Mouse (Mus musculus): ENCODE measurements around the gene Lrrc61. TPM values are rescaled to one million over a fixed set of nuclear protein-coding genes. Genes with fewer than 3 reads are reported as not detected.

The Lrrc61 gene
- polyA plus RNA-seq, 1 experiment from 2014 or later: 11.9 TPM

GRCm38 (mm10) chr6:48613464-48613863 lies 58.9 kb downstream of the Lrrc61 start:
- ATAC-seq (replicated peaks; ENCODE audit: low FRiP score, low read depth) (no peak), DNase-seq (ENCODE audit: low spot score) (no peak)
- H3K4me1 ChIP-seq (replicated peaks; ENCODE audit: insufficient read depth, low read length): no peaks in the 10 kb centered on the region
- H3K27me3 ChIP-seq (ENCODE audit: insufficient read depth, low read length): no peaks in the 10 kb centered on the region
- no peak overlapping the region for H3K27ac ChIP-seq
- H3K4me2 ChIP-seq (ENCODE audit: low read length): no peak overlapping the region
- peaks cover 15% of the 10 kb centered on the region; the same call in 1 of the 2 replicates for H3K36me3 ChIP-seq (ENCODE audit: insufficient read depth, low read length)
- 89% methylated on average over 4 of the region's 4 CpGs for WGBS
- H3K4me3 ChIP-seq (replicated peaks; ENCODE audit: low read depth, low read length): no peak overlapping the region
- H3K9ac ChIP-seq (ENCODE audit: low read depth, low read length): no peak overlapping the region
- TF ChIP-seq CTCF (IDR thresholded peaks at IDR 0.05; ENCODE audit: low read depth): no peak
- no peaks in the 10 kb centered on the region for H3K9me3 ChIP-seq (replicated peaks; ENCODE audit: low read length)

GRCm38 (mm10) chr6:48614756-48615155 lies 60.2 kb downstream of the Lrrc61 start:
- H3K9ac ChIP-seq (ENCODE audit: low read depth, low read length): no peak overlapping the region
- H3K4me2 ChIP-seq (ENCODE audit: low read length): no peak overlapping the region
- H3K4me1 ChIP-seq (replicated peaks; ENCODE audit: insufficient read depth, low read length): no peaks in the 10 kb centered on the region
- peaks cover 22% of the 10 kb centered on the region for H3K36me3 ChIP-seq (ENCODE audit: insufficient read depth, low read length)
- no peaks in the 10 kb centered on the region for H3K27me3 ChIP-seq (ENCODE audit: insufficient read depth, low read length)
- no peak overlapping the region for H3K4me3 ChIP-seq (replicated peaks; ENCODE audit: low read depth, low read length)
- H3K27ac ChIP-seq: no peak overlapping the region
- WGBS: 93% methylated on average over 5 of the region's 5 CpGs
- ATAC-seq (replicated peaks; ENCODE audit: low FRiP score, low read depth): no peak
- no peak for DNase-seq (ENCODE audit: low spot score)
- no peaks in the 10 kb centered on the region for H3K9me3 ChIP-seq (replicated peaks; ENCODE audit: low read length)
- TF ChIP-seq CTCF (IDR thresholded peaks at IDR 0.05; ENCODE audit: low read depth): no peak

DNA sequence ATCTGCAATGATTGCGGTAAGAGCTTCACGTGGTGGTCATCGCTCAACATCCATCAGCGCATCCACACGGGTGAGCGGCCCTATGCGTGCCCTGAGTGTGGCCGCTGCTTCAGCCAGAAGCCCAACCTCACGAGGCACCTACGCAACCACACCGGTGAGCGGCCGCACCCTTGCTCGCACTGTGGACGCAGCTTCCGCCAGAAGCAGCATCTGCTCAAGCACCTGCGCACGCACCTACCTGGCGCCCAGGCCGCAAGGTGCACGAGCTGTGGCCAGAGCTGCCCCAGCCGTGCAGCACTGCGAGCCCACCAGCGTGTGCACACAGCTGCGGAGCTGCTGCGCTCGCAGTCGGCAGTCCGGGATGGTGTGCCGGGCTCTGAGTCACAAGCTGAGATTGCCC lies 65.4 kb downstream of the Lrrc61 start:
- no peak overlapping the region for H3K27ac ChIP-seq
- WGBS: 97% methylated on average over 30 of the region's 30 CpGs
- H3K27me3 ChIP-seq (ENCODE audit: insufficient read depth, low read length): no peaks in the 10 kb centered on the region
- H3K36me3 ChIP-seq (ENCODE audit: insufficient read depth, low read length): peaks cover 16% of the 10 kb centered on the region
- ATAC-seq (replicated peaks; ENCODE audit: low FRiP score, low read depth) (no peak), DNase-seq (ENCODE audit: low spot score) (no peak)
- H3K4me3 ChIP-seq (replicated peaks; ENCODE audit: low read depth, low read length): no peak overlapping the region
- TF ChIP-seq CTCF (IDR thresholded peaks at IDR 0.05; ENCODE audit: low read depth): no peak
- no peaks in the 10 kb centered on the region for H3K9me3 ChIP-seq (replicated peaks; ENCODE audit: low read length)
- no peaks in the 10 kb centered on the region for H3K4me1 ChIP-seq (replicated peaks; ENCODE audit: insufficient read depth, low read length)
- H3K9ac ChIP-seq (ENCODE audit: low read depth, low read length): no peak overlapping the region
- H3K4me2 ChIP-seq (ENCODE audit: low read length): no peak overlapping the region

Other genes with a start within 250 kb of the Lrrc61 start
- 15.7 and 16.0 TPM in 2 replicates for gene Krba1, start 159.2 kb upstream of the Lrrc61 start, polyA plus RNA-seq (2015; fragmentation: Nextera tagmentation; extraction: Ambion mirVana)
- 27.9 and 33.4 TPM in 2 replicates for gene Zfp467, start 109.0 kb upstream of the Lrrc61 start, polyA plus RNA-seq (2015; fragmentation: Nextera tagmentation; extraction: Ambion mirVana)
- gene Sspo, start 106.6 kb upstream of the Lrrc61 start, polyA plus RNA-seq (2015; fragmentation: Nextera tagmentation; extraction: Ambion mirVana): 0.46 and 0.64 TPM in 2 replicates
- 31.1 and 34.6 TPM in 2 replicates for gene Atp6v0e2, start 17.2 kb upstream of the Lrrc61 start, polyA plus RNA-seq (2015; fragmentation: Nextera tagmentation; extraction: Ambion mirVana)
- 66.8 and 80.3 TPM in 2 replicates for gene Rarres2, start 18.0 kb downstream of the Lrrc61 start, polyA plus RNA-seq (2015; fragmentation: Nextera tagmentation; extraction: Ambion mirVana)
- 0.38 TPM in 1 of 2 replicates, not detected in the other for gene Gm45021, start 34.8 kb downstream of the Lrrc61 start, polyA plus RNA-seq (2015; fragmentation: Nextera tagmentation; extraction: Ambion mirVana)
- gene Repin1, start 39.1 kb downstream of the Lrrc61 start, polyA plus RNA-seq (2015; fragmentation: Nextera tagmentation; extraction: Ambion mirVana): 37.4 and 43.5 TPM in 2 replicates
- gene Gm44965, start 39.1 kb downstream of the Lrrc61 start, polyA plus RNA-seq (2015; fragmentation: Nextera tagmentation; extraction: Ambion mirVana): not detected in 2 replicates
- gene Zfp775, start 47.3 kb downstream of the Lrrc61 start, polyA plus RNA-seq (2015; fragmentation: Nextera tagmentation; extraction: Ambion mirVana): 6.4 and 7.7 TPM in 2 replicates
- gene AI854703, start 72.0 kb downstream of the Lrrc61 start, polyA plus RNA-seq (2015; fragmentation: Nextera tagmentation; extraction: Ambion mirVana): 7.1 and 7.9 TPM in 2 replicates
- 4.2 and 4.5 TPM in 2 replicates for gene Gimap8, start 92.4 kb downstream of the Lrrc61 start, polyA plus RNA-seq (2015; fragmentation: Nextera tagmentation; extraction: Ambion mirVana)
- 13.7 and 15.2 TPM in 2 replicates for gene Gimap9, start 121.3 kb downstream of the Lrrc61 start, polyA plus RNA-seq (2015; fragmentation: Nextera tagmentation; extraction: Ambion mirVana)
- 71.3 and 75.4 TPM in 2 replicates for gene Gimap4, start 129.8 kb downstream of the Lrrc61 start, polyA plus RNA-seq (2015; fragmentation: Nextera tagmentation; extraction: Ambion mirVana)
- gene Gimap6, start 153.4 kb downstream of the Lrrc61 start, polyA plus RNA-seq (2015; fragmentation: Nextera tagmentation; extraction: Ambion mirVana): 60.1 and 60.6 TPM in 2 replicates
- 2.7 and 3.2 TPM in 2 replicates for gene Gm28053, start 163.8 kb downstream of the Lrrc61 start, polyA plus RNA-seq (2015; fragmentation: Nextera tagmentation; extraction: Ambion mirVana)
- gene Gimap7, start 163.8 kb downstream of the Lrrc61 start, polyA plus RNA-seq (2015; fragmentation: Nextera tagmentation; extraction: Ambion mirVana): 0.10 and 0.14 TPM in 2 replicates
- gene Gimap1, start 184.3 kb downstream of the Lrrc61 start, polyA plus RNA-seq (2015; fragmentation: Nextera tagmentation; extraction: Ambion mirVana): 26.8 and 29.7 TPM in 2 replicates
- gene Gimap5, start 191.4 kb downstream of the Lrrc61 start, polyA plus RNA-seq (2015; fragmentation: Nextera tagmentation; extraction: Ambion mirVana): 26.4 and 32.2 TPM in 2 replicates
- 0.13 and 0.17 TPM in 2 replicates for gene Gimap3, start 216.1 kb downstream of the Lrrc61 start, polyA plus RNA-seq (2015; fragmentation: Nextera tagmentation; extraction: Ambion mirVana)

Measured in kidney, postnatal 0 days (tissue).